Mouse (Mus musculus) neural tube, embryonic 15.5 days (tissue): ENCODE results near the gene Hunk. TPM values are rescaled to one million over a fixed set of nuclear protein-coding genes. Genes with fewer than 3 reads are reported as not detected.

Experiments used
- ATAC-seq: fragments of 200-750 bp; cut with Nextera tagmentation; 2 replicates; pipeline ENCODE4 v1.8.0; 2017; ENCODE audit warnings: mild to moderate bottlenecking, moderate TSS enrichment, moderate library complexity; ENCODE audit not compliant: low FRiP score
- H3K27ac ChIP-seq: fragments of 300-500 bp; sonication (generic); replicated peaks from 2 replicates; pipeline ENCODE4 v1.5.1; 2015; ENCODE audit warnings: mild to moderate bottlenecking, inconsistent platforms
- H3K27me3 ChIP-seq: fragments of 300-500 bp; sonication (generic); replicated peaks from 2 replicates; pipeline ENCODE4 v1.6.1; 2015; ENCODE audit warnings: inconsistent platforms
- H3K36me3 ChIP-seq: fragments of 300-500 bp; sonication (generic); 2 replicates; pipeline ENCODE4 v1.6.1; 2015; ENCODE audit warnings: inconsistent platforms
- H3K4me1 ChIP-seq: fragments of 300-500 bp; sonication (generic); 2 replicates; pipeline ENCODE4 v1.6.1; 2015; ENCODE audit warnings: inconsistent platforms
- H3K4me2 ChIP-seq: fragments of 300-500 bp; sonication (generic); 2 replicates; pipeline ENCODE4 v1.6.1; 2015; ENCODE audit warnings: inconsistent platforms, mild to moderate bottlenecking, moderate library complexity
- H3K4me3 ChIP-seq: fragments of 300-500 bp; sonication (generic); replicated peaks from 2 replicates; pipeline ENCODE4 v1.5.1; 2015; ENCODE audit warnings: mild to moderate bottlenecking, inconsistent platforms
- H3K9ac ChIP-seq: fragments of 300-500 bp; sonication (generic); replicated peaks from 2 replicates; pipeline ENCODE4 v1.6.1; 2015; ENCODE audit warnings: mild to moderate bottlenecking, inconsistent platforms
- H3K9me3 ChIP-seq: fragments of 300-500 bp; sonication (generic); replicated peaks from 2 replicates; pipeline ENCODE4 v1.6.1; 2016; ENCODE audit warnings: inconsistent platforms
- WGBS: fragments of 180-500 bp; shearing (Covaris S2); methylation state at CpG from one replicate; pipeline ENCODE4 v1.1.7; 2015; ENCODE audit warnings: mixed read lengths; 5-methylcytosine and 5-hydroxymethylcytosine counted together
- polyA plus RNA-seq: library from polyadenylated mRNA; unstranded; fragments of >200 nt; fragmentation: Nextera tagmentation; extraction: Ambion mirVana; gene quantifications from 2 replicates; pipeline ENCODE4 v1.2.1, GENCODE M21; 2015

The Hunk gene
- polyA plus RNA-seq, 1 experiment from 2014 or later = 5.1 TPM

GRCm38 (mm10) chr16:90483341-90483740 lies 97.5 kb downstream of the Hunk start:
- H3K27me3 ChIP-seq = no peaks in the 10 kb centered on the region
- no peaks in the 10 kb centered on the region for H3K9me3 ChIP-seq
- WGBS = 83% methylated on average over 6 of the region's 6 CpGs
- no peak overlapping the region for H3K4me2 ChIP-seq
- ATAC-seq = no peak
- peaks cover 2% of the 10 kb centered on the region; the same call in 1 of the 2 replicates for H3K4me1 ChIP-seq
- H3K36me3 ChIP-seq = peaks cover 23% of the 10 kb centered on the region
- H3K9ac ChIP-seq = no peak overlapping the region
- H3K27ac ChIP-seq = no peak overlapping the region
- H3K4me3 ChIP-seq = no peak overlapping the region

GRCm38 (mm10) chr16:90485125-90485524 lies 99.3 kb downstream of the Hunk start:
- no peak overlapping the region for H3K4me2 ChIP-seq
- peaks cover 19% of the 10 kb centered on the region for H3K36me3 ChIP-seq
- no peak overlapping the region for H3K4me3 ChIP-seq
- no peak for ATAC-seq
- H3K9ac ChIP-seq = no peak overlapping the region
- H3K4me1 ChIP-seq = peaks cover 2% of the 10 kb centered on the region; the same call in 1 of the 2 replicates
- H3K27me3 ChIP-seq = no peaks in the 10 kb centered on the region
- H3K9me3 ChIP-seq = no peaks in the 10 kb centered on the region
- H3K27ac ChIP-seq = no peak overlapping the region
- 68% methylated on average over 7 of the region's 7 CpGs for whole genome bisulfite sequencing

- H3K27ac ChIP-seq = no peak overlapping the region
- H3K4me2 ChIP-seq = no peak overlapping the region
- no peak overlapping the region for H3K9ac ChIP-seq
- no peak overlapping the region for H3K4me3 ChIP-seq
- H3K27me3 ChIP-seq = no peaks in the 10 kb centered on the region
- peaks cover 2% of the 10 kb centered on the region; the same call in 1 of the 2 replicates for H3K4me1 ChIP-seq
- H3K36me3 ChIP-seq = peaks cover 17% of the 10 kb centered on the region
- no peaks in the 10 kb centered on the region for H3K9me3 ChIP-seq
- no peak for ATAC-seq
- 85% methylated on average over 4 of the region's 4 CpGs for WGBS
These were observed 99.8 kb downstream of the Hunk start for GRCm38 (mm10) chr16:90485599-90485998.

GRCm38 (mm10) chr16:90490066-90490465 lies 104.3 kb downstream of the Hunk start:
- Histone ChIP-seq H3K4me2 (no peak overlapping the region), H3K27me3 (no peaks in the 10 kb centered on the region), H3K27ac (no peak overlapping the region), H3K9me3 (no peaks in the 10 kb centered on the region), H3K4me1 (peaks cover 9% of the 10 kb centered on the region), H3K4me3 (no peak overlapping the region), H3K9ac (no peak overlapping the region), H3K36me3 (0 out of 2 replicates have a peak, but pooled peaks cover 14% of the 10 kb centered on the region)
- 78% methylated on average over 4 of the region's 4 CpGs for WGBS
- ATAC-seq = no peak

GRCm38 (mm10) chr16:90491898-90492499 lies 106.2 kb downstream of the Hunk start:
- Histone ChIP-seq H3K9me3 (no peaks in the 10 kb centered on the region), H3K27ac (0 out of 2 replicates have a peak overlapping the region, but pooled peaks have one; percentile 6), H3K4me3 (no peak overlapping the region), H3K4me1 (peaks cover 9% of the 10 kb centered on the region), H3K27me3 (no peaks in the 10 kb centered on the region), H3K36me3 (peaks cover 17% of the 10 kb centered on the region), H3K9ac (no peak overlapping the region), H3K4me2 (no peak overlapping the region)
- no peak for ATAC-seq
- WGBS = 34% methylated on average over 5 of the region's 5 CpGs

GRCm38 (mm10) chr16:90496930-90497329 lies 111.1 kb downstream of the Hunk start:
- Histone ChIP-seq H3K27ac (no peak overlapping the region), H3K4me3 (no peak overlapping the region), H3K27me3 (no peaks in the 10 kb centered on the region), H3K9me3 (no peaks in the 10 kb centered on the region), H3K9ac (no peak overlapping the region), H3K36me3 (peaks cover 24% of the 10 kb centered on the region), H3K4me2 (no peak overlapping the region), H3K4me1 (peaks cover 4% of the 10 kb centered on the region)
- peak; percentile 44; the same call in 1 of the 2 replicates for ATAC-seq
- 53% methylated on average over 11 of the region's 11 CpGs for WGBS

GRCm38 (mm10) chr16:90497749-90498464 lies 112.1 kb downstream of the Hunk start:
- no peak overlapping the region for H3K4me2 ChIP-seq
- no peaks in the 10 kb centered on the region for H3K4me1 ChIP-seq
- 86% methylated on average over 16 of the region's 16 CpGs for WGBS
- no peaks in the 10 kb centered on the region for H3K27me3 ChIP-seq
- H3K4me3 ChIP-seq = no peak overlapping the region
- H3K27ac ChIP-seq = no peak overlapping the region
- no peaks in the 10 kb centered on the region for H3K9me3 ChIP-seq
- no peak for ATAC-seq
- no peak overlapping the region for H3K9ac ChIP-seq
- H3K36me3 ChIP-seq = peaks cover 24% of the 10 kb centered on the region

- Histone ChIP-seq H3K4me2 (no peak overlapping the region), H3K9me3 (no peaks in the 10 kb centered on the region), H3K27ac (peak overlapping the region; percentile 35; the same call in 1 of the 2 replicates), H3K27me3 (no peaks in the 10 kb centered on the region), H3K4me1 (no peaks in the 10 kb centered on the region), H3K4me3 (no peak overlapping the region), H3K36me3 (peaks cover 15% of the 10 kb centered on the region), H3K9ac (no peak overlapping the region)
- WGBS = 49% methylated on average over 6 of the region's 6 CpGs
- ATAC-seq = peak; percentile 54; the same call in 1 of the 2 replicates
These were observed 115.0 kb downstream of the Hunk start for GRCm38 (mm10) chr16:90500809-90501208.

- H3K9me3 ChIP-seq = no peaks in the 10 kb centered on the region
- H3K27me3 ChIP-seq = no peaks in the 10 kb centered on the region
- H3K4me2 ChIP-seq = no peak overlapping the region
- H3K36me3 ChIP-seq = no peaks in the 10 kb centered on the region
- H3K4me3 ChIP-seq = no peak overlapping the region
- ATAC-seq = no peak
- no peak overlapping the region for H3K9ac ChIP-seq
- no peak overlapping the region for H3K27ac ChIP-seq
- no peaks in the 10 kb centered on the region for H3K4me1 ChIP-seq
- 67% methylated on average over 10 of the region's 10 CpGs for WGBS
These were observed 119.4 kb downstream of the Hunk start for GRCm38 (mm10) chr16:90505252-90505651.

- WGBS = 96% methylated on average over 2 of the region's 2 CpGs
- no peaks in the 10 kb centered on the region for H3K4me1 ChIP-seq
- no peak for ATAC-seq
- no peak overlapping the region for H3K27ac ChIP-seq
- H3K9me3 ChIP-seq = no peaks in the 10 kb centered on the region
- no peaks in the 10 kb centered on the region for H3K27me3 ChIP-seq
- no peaks in the 10 kb centered on the region for H3K36me3 ChIP-seq
- no peak overlapping the region for H3K9ac ChIP-seq
- no peak overlapping the region for H3K4me2 ChIP-seq
- no peak overlapping the region for H3K4me3 ChIP-seq
These were observed 119.9 kb downstream of the Hunk start for GRCm38 (mm10) chr16:90505680-90506079.

GRCm38 (mm10) chr16:90511551-90512296 lies 125.9 kb downstream of the Hunk start:
- H3K27ac ChIP-seq = no peak overlapping the region
- no peaks in the 10 kb centered on the region for H3K27me3 ChIP-seq
- 92% methylated on average over 19 of the region's 19 CpGs for WGBS
- no peak overlapping the region for H3K4me3 ChIP-seq
- H3K4me2 ChIP-seq = no peak overlapping the region
- no peaks in the 10 kb centered on the region for H3K9me3 ChIP-seq
- ATAC-seq = no peak
- H3K4me1 ChIP-seq = no peaks in the 10 kb centered on the region
- H3K9ac ChIP-seq = no peak overlapping the region
- H3K36me3 ChIP-seq = no peaks in the 10 kb centered on the region
